Mouse (Mus musculus) bone marrow, adult 2 months (tissue): ENCODE measurements around the gene Chp1. TPM values are rescaled to one million over a fixed set of nuclear protein-coding genes. Genes with fewer than 3 reads are reported as not detected.
"Not testable (repeated sequence)": the region's sequence is repeated elsewhere in the genome, so short reads cannot be mapped to it uniquely, and the experiment has no call there.

Experiments
- H3K27ac ChIP-seq: fragments of 200-500 bp; 2 replicates; pipeline ENCODE4 v1.5.1; 2012; ENCODE audit warnings: low read depth, mild to moderate bottlenecking, control low read depth, inconsistent platforms, low read length; ENCODE audit not compliant: control insufficient read depth, poor library complexity, insufficient read depth
- H3K4me1 ChIP-seq: fragments of 200-500 bp; 2 replicates; pipeline ENCODE4 v1.6.1; 2011; ENCODE audit warnings: low read length; ENCODE audit not compliant: control insufficient read depth, insufficient read depth
- H3K4me3 ChIP-seq: fragments of 200-500 bp; replicated peaks from 2 replicates; pipeline ENCODE3; 2011; ENCODE audit warnings: mild to moderate bottlenecking, low read depth, low read length, control low read depth; ENCODE audit not compliant: control insufficient read depth
- CTCF ChIP-seq: fragments of 200-500 bp; IDR thresholded peaks from 2 replicates; pipeline ENCODE4 v1.5.1; 2011; ENCODE audit warnings: low read length, control low read depth; ENCODE audit not compliant: control insufficient read depth, insufficient read depth
- POLR2A ChIP-seq: fragments of 200-500 bp; IDR thresholded peaks from 2 replicates; pipeline ENCODE4 v1.6.1; 2011; ENCODE audit warnings: low read depth, mild to moderate bottlenecking, control low read depth, low read length, borderline replicate concordance; ENCODE audit not compliant: control insufficient read depth
- WGBS: fragments of 180-500 bp; shearing (Covaris S2); methylation state at CpG from one replicate; pipeline ENCODE4 v1.1.7; 2018; 5-methylcytosine and 5-hydroxymethylcytosine counted together
- polyA plus RNA-seq: library from polyadenylated mRNA; stranded (reverse); fragments of >200 nt; gene quantifications from 2 replicates; pipeline ENCODE4 v1.2.4, GENCODE M21; 2011; ENCODE audit warnings: low replicate concordance; ENCODE audit not compliant: missing spikeins, insufficient read depth, insufficient read length

Chp1 gene
- polyA plus RNA-seq, 1 experiment, result 36.0 TPM

DNA sequence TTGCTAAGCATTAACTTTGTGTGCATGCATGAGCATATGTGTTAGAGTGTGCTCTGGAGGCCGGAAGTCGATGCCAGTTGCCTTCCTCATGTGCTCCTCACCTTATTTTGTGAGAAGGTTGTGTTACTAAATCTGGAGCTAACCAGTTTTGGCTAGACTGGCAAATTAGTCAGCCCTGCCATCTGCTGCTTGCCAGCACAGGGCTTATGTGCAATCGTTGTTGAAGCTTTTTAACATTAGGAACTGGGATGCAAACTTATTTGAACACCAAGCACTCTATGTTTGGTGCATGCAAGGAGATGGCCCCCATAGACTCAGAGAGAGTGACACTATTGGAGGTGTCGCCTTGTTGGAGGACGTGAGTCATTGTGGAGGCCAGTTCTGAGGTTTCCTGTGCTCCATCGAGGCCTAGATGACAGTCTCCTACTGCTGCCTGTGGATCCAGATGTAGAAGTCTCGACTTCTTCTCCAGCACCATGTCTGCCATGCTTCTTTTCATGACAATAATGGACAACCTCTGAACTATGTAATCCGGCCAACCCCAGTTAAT, 49.4 kb downstream of the Chp1 start:
- 47% methylated on average over 8 of the region's 8 CpGs for WGBS
- TF ChIP-seq POLR2A, result no peak
- no peak for TF ChIP-seq CTCF
- H3K4me1 ChIP-seq, result peaks cover 2% of the 10 kb centered on the region; the same call in 1 of the 2 replicates

DNA sequence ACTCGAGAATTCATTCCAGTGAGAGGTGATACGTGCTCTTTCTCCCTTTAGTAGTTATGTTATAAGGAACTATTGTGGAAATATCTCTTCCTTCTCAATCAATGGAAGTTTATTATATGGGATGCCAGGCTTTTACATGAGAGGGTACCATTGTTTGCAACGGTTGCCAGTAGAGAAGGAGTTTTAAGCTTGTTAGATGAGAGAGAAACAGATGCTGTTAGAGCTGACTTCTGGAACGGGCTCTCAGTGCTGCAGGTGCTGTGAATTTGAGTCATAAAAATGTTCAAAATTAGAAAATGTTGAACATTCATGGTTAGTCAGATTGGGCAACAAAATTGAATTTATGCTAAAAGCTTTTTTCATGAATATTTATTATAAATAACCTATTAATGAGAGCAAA, 53.5 kb downstream of the Chp1 start:
- TF ChIP-seq POLR2A, result no peak
- no peak overlapping the region for H3K27ac ChIP-seq
- peaks cover 2% of the 10 kb centered on the region; the same call in 1 of the 2 replicates for H3K4me1 ChIP-seq
- WGBS, result 93% methylated on average over 4 of the region's 4 CpGs
- no peak overlapping the region for H3K4me3 ChIP-seq

More for the DNA sequence above, 49.4 kb downstream of the Chp1 start:
- Histone ChIP-seq H3K27ac (no peak overlapping the region), H3K4me3 (no peak overlapping the region)

DNA sequence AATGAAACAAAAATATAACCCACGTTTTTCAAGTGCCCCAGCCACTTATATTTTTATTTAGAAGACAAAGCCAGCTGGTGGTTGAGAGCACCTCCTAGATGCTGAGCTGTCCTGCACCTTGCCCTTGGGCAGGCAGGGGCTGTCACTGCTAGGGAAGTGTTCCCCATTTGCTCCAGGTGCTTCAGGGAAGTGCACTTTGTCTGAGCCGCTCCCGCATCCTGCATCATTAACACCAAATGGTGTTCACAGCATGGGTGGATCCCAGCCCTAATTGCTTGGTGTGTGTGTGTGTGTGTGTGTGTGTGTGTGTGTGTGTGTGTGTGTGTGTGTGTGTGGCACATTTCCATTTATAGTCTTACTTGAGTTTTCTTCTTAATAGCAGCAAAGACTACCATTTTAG, 54.1 kb downstream of the Chp1 start:
- H3K4me3 ChIP-seq, H3K4me1 ChIP-seq, H3K27ac ChIP-seq: not testable (repeated sequence)
- 70% methylated on average over 3 of the region's 3 CpGs for WGBS

DNA sequence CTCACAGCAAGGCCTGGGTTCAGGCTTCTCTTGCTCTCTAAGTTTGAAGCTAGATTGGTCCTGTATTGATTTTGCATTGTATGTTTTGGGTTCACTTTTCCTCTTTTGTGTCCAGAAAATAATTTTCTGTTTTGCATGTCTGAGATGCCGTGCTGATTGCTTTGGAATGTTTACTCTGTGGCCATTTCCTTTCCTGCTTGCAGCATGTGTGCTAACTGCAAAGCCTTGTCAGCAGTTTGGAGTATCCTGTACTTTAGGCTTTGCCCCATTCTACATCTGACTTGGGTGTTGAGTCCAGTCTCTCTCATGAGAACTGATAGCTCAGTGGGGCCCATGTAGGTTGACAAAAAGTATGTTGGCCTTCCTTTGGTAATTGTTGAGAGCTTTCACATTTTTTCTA, 55.0 kb downstream of the Chp1 start:
- H3K27ac ChIP-seq, result no peak overlapping the region
- H3K4me3 ChIP-seq, result no peak overlapping the region
- WGBS, result 56% methylated on average over 1 of the region's 1 CpGs
- TF ChIP-seq CTCF, result no peak
- TF ChIP-seq POLR2A, result no peak
- H3K4me1 ChIP-seq, result no peaks in the 10 kb centered on the region; the same call in 1 of the 2 replicates

DNA sequence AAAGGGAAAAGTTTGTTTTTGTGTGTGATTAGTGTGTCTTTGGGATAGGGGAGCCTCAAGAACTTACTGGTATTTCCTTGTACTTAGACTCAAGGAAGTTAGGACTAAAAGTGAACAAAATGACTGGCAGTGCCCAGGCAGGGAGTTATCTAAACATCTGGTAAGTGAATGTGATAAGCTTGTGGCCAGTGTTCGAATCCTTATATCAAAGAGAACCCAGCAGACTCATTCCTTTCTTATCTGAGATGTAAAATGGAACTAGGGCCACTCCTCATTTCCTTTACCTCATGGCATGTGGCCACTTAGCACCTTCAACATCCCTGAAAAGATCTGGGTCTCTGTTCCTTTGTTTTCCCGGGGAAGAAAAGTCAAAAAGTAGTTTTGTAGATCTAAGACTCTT, 56.4 kb downstream of the Chp1 start:
- no peak for TF ChIP-seq CTCF
- no peak for TF ChIP-seq POLR2A
- H3K4me3 ChIP-seq, result no peak overlapping the region
- H3K4me1 ChIP-seq, result no peaks in the 10 kb centered on the region; the same call in 1 of the 2 replicates
- 52% methylated on average over 2 of the region's 2 CpGs for WGBS
- no peak overlapping the region for H3K27ac ChIP-seq

DNA sequence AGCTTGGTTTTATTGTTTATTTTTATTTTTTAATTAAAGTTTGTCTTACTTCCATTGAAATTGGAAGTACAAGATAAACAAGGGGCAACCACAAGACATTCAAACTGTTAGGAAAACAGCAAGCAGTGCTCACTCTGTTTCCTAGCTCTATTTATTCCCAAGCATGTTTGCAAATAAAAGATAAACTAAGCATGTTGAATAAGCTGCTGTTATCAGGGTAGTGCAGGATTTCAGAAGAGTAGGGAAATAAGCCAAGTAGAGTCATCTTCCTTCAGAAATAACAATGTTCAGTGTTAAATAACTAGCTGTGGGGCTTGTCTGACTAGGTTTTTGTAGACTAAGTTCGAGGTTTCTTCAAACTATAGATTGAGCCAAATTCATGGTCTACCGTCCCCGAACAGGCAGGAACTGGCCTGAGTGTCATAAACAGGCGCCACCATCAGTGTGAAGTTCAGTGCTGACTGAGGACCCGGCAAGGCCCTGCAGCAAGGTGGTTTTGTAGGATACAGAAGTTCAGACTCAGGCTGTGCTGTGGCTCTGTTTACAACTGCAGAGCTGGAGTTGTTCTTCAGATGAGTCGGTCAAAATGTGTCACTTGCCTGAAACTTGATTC, 58.0 kb downstream of the Chp1 start:
- TF ChIP-seq CTCF (no peak), POLR2A (no peak)
- no peak overlapping the region for H3K4me3 ChIP-seq
- H3K4me1 ChIP-seq, result no peaks in the 10 kb centered on the region; the same call in 1 of the 2 replicates
- WGBS, result 64% methylated on average over 6 of the region's 6 CpGs
- H3K27ac ChIP-seq, result peak overlapping the region; percentile 86

DNA sequence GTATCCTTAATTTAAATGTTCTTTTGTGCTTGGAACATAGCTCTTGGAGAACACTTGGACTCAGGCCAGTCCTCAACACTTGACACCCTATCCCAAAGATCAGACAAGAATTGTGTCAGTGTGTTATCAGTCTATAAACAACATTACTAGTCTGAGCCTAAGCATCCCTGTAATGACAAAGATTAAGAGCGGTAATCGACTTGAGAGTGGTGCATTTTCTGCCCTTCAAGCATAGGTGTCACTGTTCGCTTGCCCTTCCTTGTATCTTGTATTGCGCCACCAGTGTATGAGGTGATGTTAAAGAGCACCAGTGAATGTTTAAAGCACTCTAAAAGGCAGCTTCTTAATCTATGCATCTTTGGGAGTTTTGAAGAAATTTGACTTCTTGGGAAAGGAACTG, 59.5 kb downstream of the Chp1 start:
- Histone ChIP-seq H3K27ac (no peak overlapping the region), H3K4me1 (no peaks in the 10 kb centered on the region; the same call in 1 of the 2 replicates), H3K4me3 (no peak overlapping the region)
- WGBS, result 54% methylated on average over 4 of the region's 4 CpGs
- no peak for TF ChIP-seq POLR2A
- 0 out of 2 replicates have a peak, but pooled peaks have one; percentile 15 for TF ChIP-seq CTCF

DNA sequence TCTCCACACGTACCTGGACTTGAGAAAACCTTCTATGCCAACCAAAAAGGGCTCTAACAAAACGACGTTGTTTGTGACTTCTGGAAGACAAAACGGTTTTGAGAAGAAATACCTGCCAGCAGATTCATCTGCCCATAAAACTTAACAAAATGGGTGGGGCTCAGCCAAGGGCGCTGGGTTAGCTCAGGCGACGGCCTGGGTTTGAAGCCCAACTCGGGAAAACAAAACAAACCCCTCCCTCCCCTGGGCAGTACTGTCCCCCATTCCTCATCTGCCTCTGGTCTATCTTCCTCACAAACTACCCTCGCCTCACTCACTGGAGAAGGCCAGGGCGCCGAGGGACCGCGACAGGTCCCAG, 70.3 kb downstream of the Chp1 start:
- Histone ChIP-seq H3K4me1 (no peaks in the 10 kb centered on the region), H3K27ac (peak overlapping the region; percentile 95), H3K4me3 (peak overlapping the region; percentile 97)
- TF ChIP-seq CTCF (no peak), POLR2A (0 out of 2 replicates have a peak, but pooled peaks have one; percentile 31)
- under 1% methylated on average over 13 of the region's 13 CpGs for WGBS

DNA sequence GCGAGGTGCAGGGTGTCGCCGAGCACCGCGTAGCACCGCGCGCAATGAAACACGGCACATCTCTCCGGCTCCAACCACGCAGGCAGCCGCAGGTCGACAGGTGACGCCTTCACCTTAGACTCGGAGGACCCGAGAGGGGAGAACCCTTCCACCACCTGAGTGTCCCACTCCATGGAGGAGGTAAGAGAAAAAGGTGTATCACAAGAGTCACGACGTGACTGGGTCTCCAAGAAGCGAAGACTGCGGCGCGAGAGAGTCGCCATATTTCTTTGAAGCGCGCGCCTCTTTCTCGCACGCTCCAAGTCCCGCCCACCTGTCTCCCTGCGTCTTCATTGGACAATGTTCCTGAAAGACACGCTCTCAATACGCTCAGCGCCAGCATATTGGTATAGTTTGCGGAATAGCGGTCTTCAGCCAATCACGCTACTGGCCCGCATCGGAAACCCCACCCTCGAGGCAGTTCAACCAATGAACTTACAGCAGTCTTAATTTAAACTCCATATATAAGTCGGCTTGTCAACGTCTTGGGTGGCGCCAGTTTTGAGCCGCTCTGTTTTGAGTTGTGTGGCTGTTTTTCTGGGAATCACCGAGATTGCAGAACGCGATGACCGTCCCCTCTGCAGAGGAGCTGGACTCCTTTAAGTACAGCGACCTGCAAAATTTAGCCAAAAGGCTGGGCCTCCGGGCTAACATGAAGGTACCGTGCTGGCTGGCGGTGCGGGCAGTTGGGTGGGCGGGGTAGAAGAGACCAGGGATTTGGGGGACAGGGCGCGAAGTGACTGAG, 70.9 kb downstream of the Chp1 start, which contains the start of the genes Nusap1 and Oip5:
TSS of gene Nusap1 (plus strand) at position 100 of the 784 bp plus-strand sequence.
TSS of gene Oip5 (minus strand) at position 271 of the 784 bp plus-strand sequence.
- Histone ChIP-seq H3K4me3 (peak within 1 kb of the TSS; percentile 97), H3K4me1 (no peaks in the 10 kb centered on the region), H3K27ac (peak within 1 kb of the TSS; percentile 95)
- TF ChIP-seq CTCF (no peak), POLR2A (peak; percentile 57)
- under 1% methylated on average over 55 of the region's 55 CpGs for WGBS

DNA sequence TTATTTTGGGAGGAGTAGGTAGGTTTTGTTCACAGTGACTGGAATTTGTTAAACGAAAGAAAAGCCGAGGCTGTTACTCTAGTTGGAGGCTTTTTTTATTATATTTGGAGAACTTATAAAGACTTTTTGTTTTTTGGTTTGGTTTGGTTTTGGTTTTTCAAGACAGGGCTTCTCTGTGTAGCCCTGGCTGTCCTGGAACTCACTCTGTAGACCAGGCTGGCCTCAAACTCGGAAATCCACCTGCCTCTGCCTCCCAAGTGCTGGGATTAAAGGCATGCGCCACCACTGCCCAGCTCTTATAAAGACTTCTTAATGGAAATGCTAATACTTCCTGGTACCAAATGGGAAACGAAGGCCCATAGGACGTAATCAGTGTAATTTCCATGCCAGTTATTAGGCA, 71.5 kb downstream of the Chp1 start:
- H3K27ac ChIP-seq, H3K4me1 ChIP-seq: not testable (repeated sequence)
- H3K4me3 ChIP-seq, result peak overlapping the region; percentile 78
- under 1% methylated on average over 6 of the region's 6 CpGs for WGBS
